Mouse (Mus musculus) small intestine, adult 2 months (tissue): ENCODE measurements around the gene Fsip1.

Source experiments
- CTCF ChIP-seq: fragments of 200-500 bp; IDR thresholded peaks from 2 replicates; pipeline ENCODE4 v1.5.1; 2012; ENCODE audit warnings: low read depth, mild to moderate bottlenecking, control low read depth, inconsistent platforms, low read length, moderate library complexity, mixed read lengths; ENCODE audit not compliant: insufficient replicate concordance, insufficient read length; ENCODE audit errors: extremely low read depth
- POLR2A ChIP-seq: fragments of 200-500 bp; IDR thresholded peaks from 2 replicates; pipeline ENCODE4 v1.6.1; 2012; ENCODE audit warnings: low read depth, mild to moderate bottlenecking, control low read depth, inconsistent platforms, low read length, moderate library complexity

DNA sequence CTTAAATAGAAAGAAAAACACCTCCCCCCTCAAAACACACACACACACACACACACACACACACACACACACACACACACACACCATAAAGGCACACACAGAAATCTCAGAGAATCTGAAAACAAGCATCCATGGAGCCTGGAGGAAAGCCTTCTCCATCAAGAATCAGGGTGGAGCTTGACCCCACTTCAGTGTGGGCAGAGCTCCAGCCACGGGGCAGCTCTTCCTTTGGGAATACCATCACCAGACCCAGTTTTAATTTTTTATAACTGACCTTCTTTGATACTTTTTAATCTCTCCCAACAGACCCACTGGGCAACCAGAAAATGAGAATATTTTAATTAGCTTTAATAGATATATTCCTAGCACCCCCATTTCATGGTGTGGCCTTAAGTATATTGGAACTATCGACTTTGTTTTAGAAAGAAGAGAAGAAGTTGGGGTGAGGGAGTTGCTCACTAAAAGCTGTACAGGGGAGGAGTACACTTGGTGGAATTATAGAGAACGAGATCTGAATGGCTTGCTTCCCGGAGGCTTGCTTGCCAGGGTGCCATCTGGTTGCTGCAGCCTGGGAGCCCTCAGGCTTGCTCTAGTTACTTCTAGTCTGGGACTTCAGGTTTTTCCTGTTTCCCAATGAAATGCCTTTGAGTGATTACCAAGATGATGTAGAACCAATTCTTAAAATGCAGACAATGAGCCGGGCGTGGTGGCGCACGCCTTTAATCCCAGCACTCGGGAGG lies 31.7 kb upstream of the Fsip1 start:
- TF ChIP-seq CTCF (no peak), POLR2A (no peak)
